Mouse (Mus musculus) heart, postnatal 0 days (tissue): ENCODE measurements at regions not wholly inside any gene's neighbourhood (a gene's known extent, or its start where the extent isn't known, plus 50 kb on each side); places are given as distances from the start of the nearest gene placed in this dataset.

Experiments
- CTCF ChIP-seq: IDR thresholded peaks from 2 replicates; pipeline ENCODE4 v1.5.1; 2016; ENCODE audit warnings: antibody characterized with exemption, control low read depth, low read depth
- EP300 ChIP-seq: IDR thresholded peaks from 2 replicates; pipeline ENCODE4 v1.6.1; 2016; ENCODE audit warnings: antibody characterized with exemption, low read depth

- TF ChIP-seq CTCF (no peak), EP300 (no peak)
Observed at GRCm38 (mm10) chr12:98090171-98090570, 169.1 kb downstream of the Galc start.
